Mouse (Mus musculus) ovary, adult 18-20 months (tissue): ENCODE measurements around the gene Arhgef3.

Experiments used
- DNase-seq: peaks from one replicate; pipeline ENCODE4 v3.0.0; 2022; ENCODE audit warnings: low spot score, mixed read lengths

Arhgef3 gene

GRCm38 (mm10) chr14:27315737-27316136, 201.0 kb downstream of the Arhgef3 start:
- no peak for DNase-seq

GRCm38 (mm10) chr14:27317146-27317545, 202.4 kb downstream of the Arhgef3 start:
- DNase-seq = no peak

DNA sequence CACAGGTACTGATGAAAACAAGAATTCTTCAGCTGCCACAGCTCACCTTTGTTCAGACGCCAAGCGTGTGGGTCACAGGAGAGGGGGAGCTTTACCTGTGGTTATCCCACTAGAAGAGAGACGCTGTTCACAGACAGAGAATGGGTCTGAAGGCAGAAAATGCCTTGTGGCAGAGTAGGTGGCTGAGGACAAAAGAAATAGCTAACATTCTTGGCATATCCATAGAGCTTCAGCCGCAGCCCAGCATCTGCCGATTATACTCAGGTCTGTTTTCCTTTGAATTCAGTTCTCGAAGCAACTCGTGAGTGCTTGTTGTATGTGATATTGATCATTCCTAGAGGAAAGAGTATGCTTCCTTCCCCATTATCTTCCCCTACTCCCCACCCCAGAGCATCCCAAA, 204.7 kb downstream of the Arhgef3 start:
- DNase-seq = no peak

- DNase-seq = no peak
Measured at GRCm38 (mm10) chr14:27322041-27322440, 207.3 kb downstream of the Arhgef3 start.

DNA sequence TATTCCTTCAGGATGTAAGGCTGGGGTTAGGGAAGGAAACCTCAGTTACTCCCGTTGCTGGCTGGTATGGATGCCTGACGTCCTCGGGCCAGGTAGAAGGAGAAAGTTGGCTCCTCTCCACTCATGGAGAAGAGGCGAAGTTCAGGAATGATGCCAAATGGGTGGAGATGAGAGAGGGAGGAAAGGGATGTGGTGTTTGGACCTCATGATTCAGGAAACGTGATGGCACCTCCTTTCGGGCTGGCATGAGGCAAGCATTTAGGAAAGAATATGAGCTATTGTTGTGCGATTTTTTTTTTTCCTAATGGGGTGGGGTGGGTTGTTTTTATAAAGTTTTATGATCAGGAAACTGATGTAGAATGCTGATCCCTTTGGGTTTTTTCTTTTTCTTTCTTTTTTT, 210.0 kb downstream of the Arhgef3 start:
- DNase-seq = no peak

- no peak for DNase-seq
Measured at GRCm38 (mm10) chr14:27325537-27325936, 210.8 kb downstream of the Arhgef3 start.

DNA sequence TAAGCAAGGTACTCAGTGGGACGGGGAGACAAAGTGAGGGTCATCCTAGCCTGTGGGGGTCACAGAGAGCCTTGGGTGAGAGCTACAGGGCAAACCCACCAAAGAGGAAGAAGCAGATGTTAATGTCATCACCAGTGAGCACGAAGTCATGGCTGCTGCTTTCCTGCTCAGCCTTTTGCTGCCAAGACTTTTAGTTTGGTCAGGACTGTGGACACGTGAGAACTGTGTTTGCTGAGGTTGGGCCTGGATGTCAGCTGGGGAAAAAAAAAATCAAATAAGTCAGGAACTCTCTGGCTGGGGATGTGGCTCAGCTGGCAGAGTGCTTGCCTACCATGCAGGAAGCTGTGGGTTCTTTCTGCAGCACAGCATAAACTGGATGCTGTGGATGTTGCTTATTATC, 213.2 kb downstream of the Arhgef3 start:
- no peak for DNase-seq

GRCm38 (mm10) chr14:27328952-27329351, 214.3 kb downstream of the Arhgef3 start:
- DNase-seq = no peak

- DNase-seq = no peak
Measured at GRCm38 (mm10) chr14:27331490-27332035, 216.9 kb downstream of the Arhgef3 start.

GRCm38 (mm10) chr14:27332359-27332987, 217.8 kb downstream of the Arhgef3 start:
- DNase-seq = no peak

DNA sequence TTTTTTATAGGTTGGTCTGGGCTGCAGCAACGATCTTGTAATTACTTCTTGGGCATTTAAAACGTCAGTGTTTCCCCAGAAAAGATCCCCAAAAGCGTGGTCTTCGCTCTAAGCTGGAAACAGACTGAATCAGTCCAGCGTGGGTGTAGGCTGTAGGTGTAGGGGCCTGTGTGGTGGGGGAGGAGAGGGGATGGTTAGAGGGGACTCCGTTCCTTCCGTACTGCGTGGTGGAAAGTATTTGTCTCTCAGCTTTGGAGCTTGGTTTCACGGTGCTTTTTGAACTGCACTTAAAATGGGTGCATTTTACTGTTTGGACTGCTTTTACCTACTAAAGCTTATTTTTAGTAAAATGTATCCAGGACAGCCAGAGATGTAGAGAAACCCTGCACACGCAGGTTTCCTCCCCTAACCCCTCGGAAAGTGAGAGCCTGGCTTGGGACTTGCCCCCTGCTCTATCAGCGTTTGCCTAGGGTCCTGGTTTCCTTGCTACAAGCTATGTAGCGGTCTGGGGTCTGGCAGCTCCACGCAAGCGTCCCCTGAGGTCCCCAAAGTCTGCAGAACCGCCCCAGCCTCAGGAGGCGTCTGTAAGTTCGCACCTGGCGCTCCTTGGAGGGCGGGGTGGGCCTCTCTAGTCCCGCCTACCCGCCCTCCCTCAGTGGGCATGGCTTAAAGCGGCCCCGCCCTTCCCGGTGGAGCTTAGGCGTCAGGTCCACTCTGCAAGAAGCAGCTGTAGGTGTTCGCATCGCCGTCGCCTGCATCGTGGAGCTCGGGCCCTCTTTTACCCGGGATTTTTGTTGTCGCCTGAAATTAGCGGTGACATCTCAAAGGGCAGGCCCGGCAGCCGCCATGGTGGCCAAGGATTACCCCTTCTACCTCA, 220.9 kb downstream of the Arhgef3 start:
- DNase-seq = peak; percentile 78

DNA sequence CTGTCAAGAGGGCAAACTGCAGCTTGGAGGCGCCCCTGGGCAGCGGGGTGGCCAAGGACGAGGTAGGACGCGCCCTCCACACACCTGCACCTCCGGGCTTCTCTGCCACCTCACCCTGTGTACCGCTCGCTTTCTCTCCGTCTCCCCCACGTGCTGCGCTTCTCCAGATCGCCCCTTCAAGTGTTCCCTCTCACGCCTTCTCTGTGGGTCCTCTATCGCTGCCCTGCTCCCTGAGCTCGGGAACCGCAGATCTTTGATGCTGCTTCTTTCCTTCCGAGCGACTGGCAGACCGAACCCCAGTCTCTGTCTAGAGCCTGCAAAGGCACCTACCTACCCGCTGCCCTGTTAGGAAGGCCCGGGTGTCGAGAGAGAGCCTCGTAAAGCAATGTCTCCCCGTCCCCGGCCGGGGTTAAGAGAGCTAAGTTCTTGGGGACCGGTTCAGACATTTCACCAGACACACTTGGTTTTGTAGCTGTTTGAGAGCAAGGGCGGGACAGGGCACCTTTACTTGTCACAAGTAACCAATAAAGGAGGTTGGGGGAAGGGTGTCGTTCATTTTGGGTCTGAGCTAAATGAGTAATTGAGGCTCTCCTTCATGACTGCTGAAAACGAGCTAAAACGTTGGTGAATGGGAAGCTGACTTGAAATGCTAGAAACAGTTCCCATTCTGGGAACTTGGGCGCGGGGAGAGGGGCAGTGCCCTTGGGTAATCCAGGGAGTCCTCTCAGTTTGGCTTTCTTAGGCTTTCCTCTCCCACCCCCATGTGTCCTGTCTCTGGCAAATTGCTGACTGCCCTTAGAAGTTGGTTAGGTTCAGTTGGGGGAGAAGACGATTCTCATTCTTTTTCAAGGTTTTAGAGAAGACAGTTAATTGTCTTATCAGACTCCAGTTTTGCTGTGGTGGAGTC, 221.8 kb downstream of the Arhgef3 start:
- DNase-seq = no peak

DNA sequence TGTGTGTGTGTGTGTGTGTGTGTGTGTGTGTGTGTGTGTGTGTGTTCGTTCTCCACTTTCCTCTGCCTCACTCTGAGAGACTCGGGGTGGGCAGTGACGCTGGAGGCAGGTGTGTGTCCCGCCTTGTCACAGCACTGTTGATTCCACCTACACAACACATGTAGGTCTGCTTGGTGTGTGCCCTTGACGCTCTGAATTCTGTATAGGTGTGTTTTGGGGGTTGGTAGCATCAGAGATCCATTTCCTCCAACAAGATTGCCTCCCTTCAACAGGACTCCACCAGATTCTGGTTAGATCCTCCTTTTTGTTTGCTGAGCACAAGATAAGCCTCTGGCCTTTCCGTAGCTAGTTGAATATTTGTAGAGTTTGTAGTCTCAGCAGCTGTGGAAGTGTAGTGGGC, 222.5 kb downstream of the Arhgef3 start:
- DNase-seq = no peak

GRCm38 (mm10) chr14:27338034-27338708, 223.5 kb downstream of the Arhgef3 start:
- DNase-seq = no peak

DNA sequence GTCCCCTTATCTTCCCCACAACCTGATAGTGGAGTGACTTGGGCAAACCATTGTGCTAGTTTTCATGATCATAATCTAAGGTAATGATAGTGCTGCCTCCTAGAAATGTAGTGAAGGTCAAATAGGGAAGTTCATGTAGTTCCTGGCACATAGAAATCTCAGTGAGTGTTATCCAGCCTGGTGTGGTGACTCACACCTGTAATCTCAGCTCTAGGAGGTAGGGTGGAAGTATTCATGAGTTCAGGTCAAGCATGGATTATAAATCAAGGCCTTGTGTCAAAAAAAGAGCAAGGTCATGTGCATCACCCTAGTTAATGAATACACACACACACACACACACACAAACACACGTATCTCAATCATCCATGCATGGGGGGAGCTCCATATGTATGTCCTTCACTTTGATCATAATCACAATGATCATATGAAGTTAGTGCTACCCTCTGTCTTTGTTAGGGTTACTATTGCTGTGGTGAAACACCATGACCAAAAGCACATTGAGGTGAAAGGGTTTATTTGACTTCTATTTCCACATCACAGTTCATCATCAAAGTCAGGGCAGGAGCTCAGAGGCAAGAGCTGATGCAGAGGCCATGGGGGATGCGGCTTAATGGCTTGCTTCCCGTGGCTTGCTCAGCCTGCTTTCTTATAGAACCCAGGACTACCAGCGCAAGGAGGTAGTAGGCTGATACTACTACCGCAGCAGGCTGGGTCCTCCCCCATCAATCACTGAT, 226.2 kb downstream of the Arhgef3 start:
- DNase-seq = no peak

GRCm38 (mm10) chr14:27341486-27341885, 226.8 kb downstream of the Arhgef3 start:
- DNase-seq = no peak

- DNase-seq = no peak
Measured at GRCm38 (mm10) chr14:27342451-27342850, 227.8 kb downstream of the Arhgef3 start.

GRCm38 (mm10) chr14:27344250-27344990, 229.7 kb downstream of the Arhgef3 start:
- no peak for DNase-seq

DNA sequence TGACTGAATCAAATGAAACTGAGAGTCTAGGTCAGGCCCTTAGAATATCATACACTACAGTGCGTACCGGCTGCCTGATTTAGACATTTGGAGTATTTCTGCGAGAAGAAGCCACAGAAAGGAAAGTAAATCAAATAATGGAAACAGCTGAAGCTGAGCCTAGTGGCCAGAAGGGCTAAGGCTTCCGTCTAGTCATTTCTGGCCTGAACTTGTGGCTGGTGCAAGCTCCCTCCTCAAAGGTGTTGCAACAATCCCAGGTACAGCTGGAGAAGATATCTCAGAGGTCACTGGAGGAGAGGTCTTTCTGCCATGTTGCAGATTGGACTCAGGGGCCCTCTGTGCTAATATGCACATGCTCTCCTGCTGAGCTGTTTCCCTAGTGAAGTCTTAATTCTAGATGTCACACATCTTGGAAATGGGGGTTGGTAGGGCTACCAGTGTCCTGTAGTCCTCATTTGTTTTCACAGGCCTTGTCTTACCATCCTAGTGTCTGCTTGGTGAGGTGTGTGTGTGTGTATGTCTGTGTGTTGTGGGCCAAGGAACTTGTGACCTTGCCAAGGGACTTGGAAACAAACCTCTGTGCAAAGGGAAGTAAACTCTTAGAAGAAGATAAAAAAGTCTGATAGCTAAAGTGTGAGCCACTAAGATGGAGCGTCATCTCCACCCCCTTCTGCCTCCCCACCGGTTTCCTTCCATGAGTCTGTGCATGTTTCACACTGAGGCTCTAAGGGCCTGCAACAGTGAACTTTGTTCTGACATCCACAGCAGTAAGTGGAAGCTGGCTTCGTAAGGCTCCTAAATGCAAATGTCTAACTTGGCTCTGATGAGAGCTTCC, 230.6 kb downstream of the Arhgef3 start:
- no peak for DNase-seq
